Mouse (Mus musculus) liver, adult 2 months (tissue): ENCODE data around the gene Gnb3.

Experiments
- CTCF ChIP-seq: fragments of 200-500 bp; IDR thresholded peaks from 2 replicates; pipeline ENCODE4 v1.5.1; 2011; ENCODE audit warnings: low read depth, low read length, control low read depth
- POLR2A ChIP-seq: fragments of 200-500 bp; IDR thresholded peaks from 2 replicates; pipeline ENCODE4 v1.6.1; 2011; ENCODE audit warnings: low read length, control low read depth; ENCODE audit not compliant: insufficient read depth; ENCODE audit errors: extremely low read depth

- no peak for TF ChIP-seq POLR2A
- TF ChIP-seq CTCF: no peak
Measured at GRCm38 (mm10) chr6:124854647-124855046, 14.6 kb upstream of the Gnb3 start.
